Mouse (Mus musculus) embryonic fibroblast, embryonic 13.5 days (primary cell): ENCODE results near the gene Lmna.

Experiments
- CTCF ChIP-seq: IDR thresholded peaks from 2 replicates; pipeline ENCODE4 v1.5.1; 2011; ENCODE audit warnings: mild to moderate bottlenecking, control low read depth, low read length, moderate library complexity, borderline replicate concordance; ENCODE audit not compliant: insufficient read depth
- POLR2A ChIP-seq: IDR thresholded peaks from 2 replicates; pipeline ENCODE4 v1.6.1; 2011; ENCODE audit warnings: low read depth, mild to moderate bottlenecking, control low read depth, low read length, moderate library complexity

DNA sequence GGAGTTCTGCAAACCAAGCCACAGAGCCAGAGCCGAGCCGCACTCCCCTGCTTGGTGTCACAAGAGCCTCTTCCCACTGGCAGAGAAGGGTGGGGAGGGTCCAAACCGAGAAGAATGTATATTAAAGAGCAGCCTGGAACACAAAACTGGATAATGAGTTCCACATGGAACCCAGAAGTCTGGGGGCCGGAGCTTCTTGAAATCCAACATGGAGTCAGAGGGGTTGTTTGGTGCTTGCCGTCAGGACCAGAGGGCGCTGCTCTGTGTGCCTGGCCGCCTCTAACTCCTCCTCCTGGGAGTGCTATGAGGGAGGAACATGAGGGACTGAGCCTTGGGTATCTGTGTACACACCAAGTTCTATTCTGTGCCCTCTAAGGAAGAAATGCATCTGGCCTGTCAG, 4.0 kb downstream of the Lmna start:
- TF ChIP-seq POLR2A: no peak
- no peak for TF ChIP-seq CTCF
